Mouse (Mus musculus) mouse trophoblast stem cell (cell line): ENCODE data around the gene Gcnt4.
"Not testable (repeated sequence)": the region's sequence is repeated elsewhere in the genome, so short reads cannot be mapped to it uniquely, and the experiment has no call there.

ENCODE experiments used
- in situ Hi-C, 2 experiments: fragments of 300-500 bp; cut with MseI, MboI; formaldehyde crosslinking; loops; 2 replicates in 1 of 2; 3 replicates in 1 of 2; pipeline ENCODE4 v1.15.1; 2025

Gcnt4 gene

DNA sequence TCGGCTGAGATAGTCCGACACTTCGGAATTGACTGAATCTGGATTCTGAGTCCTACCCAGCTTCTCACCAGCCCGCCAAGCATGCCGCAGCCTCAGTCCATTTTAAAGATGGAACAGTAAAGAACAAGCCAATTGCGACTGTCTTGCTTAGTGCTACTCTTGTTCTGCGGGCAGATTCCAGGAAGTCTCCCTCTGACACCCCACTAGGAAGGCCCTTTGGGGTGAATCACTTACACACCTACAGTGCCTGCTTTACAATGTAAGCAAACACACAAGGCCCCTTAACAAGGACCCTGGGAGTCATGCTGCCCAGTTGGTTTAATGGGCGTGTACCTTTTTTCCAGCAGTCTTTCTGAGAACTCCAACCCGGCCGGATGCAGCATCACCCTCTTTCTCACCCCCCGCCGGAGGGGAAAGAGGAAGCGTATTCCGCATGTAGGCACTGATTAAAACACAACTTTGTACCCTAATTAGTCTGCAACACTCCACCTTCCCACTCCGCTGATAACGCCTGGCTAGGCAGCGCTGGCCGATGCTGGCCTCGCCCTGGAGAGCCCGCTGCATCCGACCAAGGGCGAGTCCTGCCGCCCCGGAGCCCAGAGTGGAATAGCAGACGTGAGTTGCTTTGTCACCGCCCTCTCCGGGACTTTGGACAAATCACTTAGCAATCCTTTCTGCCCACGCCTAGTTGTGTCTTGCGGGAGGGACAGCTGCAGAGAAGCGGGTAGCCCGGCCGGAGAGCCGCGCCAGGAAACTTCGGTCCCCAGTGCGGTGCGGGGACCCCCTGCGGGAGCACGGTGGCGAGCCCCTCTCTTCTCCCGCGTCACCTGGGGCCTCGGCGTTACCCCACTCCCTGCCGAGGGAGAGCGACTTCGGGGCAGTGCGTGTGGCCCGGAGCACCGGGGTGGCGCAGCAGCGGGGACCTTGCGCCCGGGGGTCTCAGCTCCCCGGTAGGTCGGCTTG, at the start of gene Gcnt4:
TSS of gene Gcnt4 (plus strand) at position 691 of the 963 bp plus-strand sequence.
- in situ Hi-C loops = no loop called here

DNA sequence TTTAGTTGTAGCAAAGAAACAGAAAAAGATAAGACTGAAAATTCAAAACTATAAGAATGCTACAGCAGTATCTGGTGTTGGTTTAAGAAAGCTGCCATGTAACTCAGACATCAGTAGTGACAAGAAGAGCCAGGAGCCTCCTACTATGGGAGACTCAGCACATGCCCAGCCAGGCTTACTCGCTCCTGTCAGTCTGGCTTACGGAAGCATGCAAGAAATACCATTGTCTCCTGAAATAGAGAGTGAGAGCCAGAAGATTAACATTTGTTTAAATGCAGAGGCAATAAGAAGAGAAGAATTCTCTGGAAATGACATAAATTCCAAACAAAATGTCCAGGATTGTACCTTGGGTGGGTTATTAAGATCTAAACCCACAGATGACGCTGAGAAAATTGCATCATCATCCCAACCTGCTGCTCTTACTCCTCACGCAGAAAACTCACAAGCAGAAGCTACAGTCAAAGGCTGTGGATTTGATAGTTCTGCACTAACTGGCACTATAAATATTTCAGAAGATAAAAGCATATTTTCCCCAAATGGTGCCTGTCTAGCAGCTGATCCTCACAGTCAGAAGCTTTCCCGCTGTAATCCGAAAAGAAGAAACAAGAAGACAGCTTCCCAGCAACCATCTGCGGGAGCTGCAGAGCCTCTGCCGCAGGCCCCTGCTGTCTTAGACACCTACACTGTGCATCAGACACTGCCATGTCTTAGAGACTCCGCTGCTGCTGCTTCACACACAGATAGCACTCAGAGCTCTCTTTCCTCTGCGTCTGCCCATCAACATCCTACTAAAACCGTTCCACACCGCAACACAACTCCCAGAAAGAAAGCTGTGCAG, 46.0 kb upstream of the Gcnt4 start:
- in situ Hi-C loops = no loop called here

DNA sequence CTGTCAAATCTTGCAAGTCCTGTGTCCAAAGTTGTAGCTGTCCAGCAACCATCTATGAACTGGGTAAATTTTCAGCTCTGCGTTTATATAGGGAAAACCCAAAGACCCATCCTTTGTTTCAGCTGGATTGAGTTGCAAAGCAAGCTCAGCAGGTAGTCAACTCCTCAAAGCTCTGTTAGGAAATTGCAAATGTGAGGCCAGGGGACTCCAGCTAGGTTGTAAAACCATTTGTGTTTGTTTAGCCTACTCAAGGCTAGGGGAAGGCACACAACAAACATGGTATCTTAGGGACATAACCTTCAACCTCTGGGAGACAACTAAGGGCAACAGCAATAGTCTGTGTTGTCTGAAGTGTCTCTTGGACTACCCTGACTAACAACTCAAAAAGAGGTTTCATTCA, 40.0 kb upstream of the Gcnt4 start:
- in situ Hi-C loops = no loop called here

DNA sequence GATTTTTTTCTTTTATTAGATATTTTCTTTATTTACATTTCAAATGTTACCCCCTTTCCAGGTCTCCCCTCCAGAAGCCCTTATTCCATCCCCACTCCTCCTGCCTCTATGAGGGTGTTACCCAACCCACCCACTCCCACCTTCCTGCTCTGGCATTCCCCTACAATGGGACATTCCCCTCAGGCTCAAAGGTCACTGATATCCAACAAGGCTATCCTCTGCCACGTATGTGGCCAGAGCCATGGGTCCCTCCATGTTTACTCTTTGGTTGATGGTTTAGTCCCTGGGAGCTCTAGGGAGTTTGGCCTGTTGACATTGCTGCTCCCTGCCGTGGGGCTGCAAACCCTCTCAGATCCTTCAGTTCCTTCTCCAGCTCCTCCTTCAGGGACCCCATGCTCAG, 34.5 kb upstream of the Gcnt4 start:
- in situ Hi-C loops = no loop called here

DNA sequence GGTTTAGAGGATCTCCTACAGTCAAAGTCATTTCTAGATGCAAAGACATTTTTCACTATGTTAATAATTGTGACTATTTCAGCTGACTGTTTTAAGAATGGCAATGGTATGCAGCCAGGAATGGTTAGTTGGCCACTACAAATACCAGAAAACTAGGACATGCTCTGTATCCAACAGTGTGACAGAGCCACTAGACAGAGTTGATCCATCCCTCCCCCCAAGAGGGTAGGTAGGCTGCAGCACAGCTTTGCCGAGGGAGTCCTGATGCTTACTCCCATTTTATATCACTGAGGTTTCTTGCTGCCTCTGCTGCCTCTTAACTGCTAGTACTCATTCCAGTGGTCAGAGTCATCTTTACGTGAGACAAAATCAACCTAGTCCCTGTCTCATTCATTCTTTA, 29.3 kb upstream of the Gcnt4 start:
- in situ Hi-C loops = no loop called here

DNA sequence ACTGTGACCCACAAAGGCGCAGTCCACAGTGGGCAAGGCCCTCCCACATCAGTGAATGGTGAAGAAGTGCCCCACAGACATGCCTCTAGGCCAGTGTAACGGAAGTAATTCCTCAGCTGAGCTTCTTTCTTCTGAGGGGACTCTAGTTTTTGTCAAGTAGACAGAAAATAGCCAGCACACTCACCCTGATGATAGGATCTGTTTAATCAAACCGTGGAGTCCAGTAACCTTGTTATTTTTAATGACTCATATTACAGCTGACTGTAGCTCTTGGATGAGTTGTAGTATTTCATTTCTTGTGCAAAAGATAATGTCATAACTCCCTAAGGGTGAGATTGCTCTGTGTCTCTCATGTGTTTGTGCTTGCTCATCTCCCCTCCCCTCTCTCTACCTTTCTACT, 17.8 kb upstream of the Gcnt4 start:
- in situ Hi-C loops = no loop called here

DNA sequence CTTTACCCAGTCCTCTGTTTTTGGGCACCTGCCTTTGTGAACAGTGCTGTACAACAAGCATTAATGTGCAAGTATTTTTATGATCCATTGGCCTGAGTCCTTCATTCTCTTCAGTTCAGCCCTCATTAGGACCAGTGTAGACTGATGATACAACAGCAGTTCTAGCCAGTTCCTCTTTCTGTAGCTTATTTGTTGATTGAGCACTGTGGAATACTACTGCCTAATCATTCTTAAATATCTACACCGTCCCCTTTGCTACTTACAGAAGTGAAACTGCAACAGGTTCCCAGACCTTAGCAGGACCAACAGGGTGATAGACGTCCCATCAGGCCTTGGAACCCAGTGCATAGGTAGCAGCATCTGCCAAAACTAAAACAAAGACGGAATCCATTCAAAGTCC, 13.3 kb upstream of the Gcnt4 start:
- in situ Hi-C loops = no loop called here

DNA sequence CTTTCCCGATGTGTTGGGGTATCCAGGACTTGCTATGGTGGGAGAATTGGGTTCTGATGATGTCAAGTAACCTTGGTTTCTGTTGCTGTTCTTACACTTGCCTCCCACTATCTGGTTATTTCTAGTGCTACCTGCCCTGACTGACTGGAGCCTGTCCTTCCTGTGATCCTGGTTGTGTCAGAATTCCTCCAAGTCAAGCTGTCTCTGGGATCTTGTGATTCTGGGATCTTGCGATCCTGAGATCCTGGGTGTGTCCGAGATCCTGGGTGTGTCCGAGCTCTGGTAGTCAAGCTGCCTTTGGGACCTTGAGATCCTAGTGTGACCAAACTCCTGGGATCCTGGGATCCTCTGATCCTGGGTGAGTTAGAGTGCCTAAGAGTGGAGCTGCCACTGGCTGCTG, 1.4 kb upstream of the Gcnt4 start:
- in situ Hi-C loops = not testable (repeated sequence)

DNA sequence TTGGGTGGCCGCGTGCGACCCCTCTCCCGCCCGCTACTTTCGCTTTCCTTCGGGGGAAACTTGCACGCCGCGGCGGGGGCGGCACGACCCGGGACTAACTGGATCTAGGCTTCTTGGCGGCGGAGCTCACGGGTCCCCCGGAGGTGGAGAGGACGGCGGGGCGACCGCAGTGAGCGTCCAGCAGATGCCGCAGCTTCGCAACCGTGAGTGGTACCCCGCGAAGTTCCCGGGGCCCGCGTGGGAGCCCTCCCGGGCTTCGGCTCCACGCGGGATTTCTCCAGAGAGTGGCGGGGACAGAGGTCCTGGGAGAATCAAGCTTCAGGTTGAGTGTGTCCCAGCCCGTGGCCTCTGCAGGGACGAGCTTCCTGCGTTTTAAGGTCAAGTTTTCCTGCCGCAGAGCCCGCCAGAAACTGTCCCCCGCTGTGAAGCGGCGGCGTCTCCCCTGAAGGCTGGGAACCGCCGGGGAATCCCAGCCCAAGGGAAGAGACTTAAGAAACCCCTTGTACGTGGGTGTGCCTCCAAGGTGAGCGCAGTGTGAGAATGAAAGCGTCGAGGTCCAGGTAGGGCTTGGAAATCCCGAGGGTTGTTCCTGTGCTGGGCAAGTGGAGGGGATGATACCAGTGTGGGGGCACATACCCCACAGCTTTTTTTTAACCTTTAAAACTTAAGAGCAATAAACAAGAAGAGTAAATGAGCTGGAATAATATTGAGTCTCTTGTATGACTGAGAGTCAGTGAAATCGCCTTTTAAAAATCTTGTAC, 676 bp downstream of the Gcnt4 start:
- in situ Hi-C loops = no loop called here

DNA sequence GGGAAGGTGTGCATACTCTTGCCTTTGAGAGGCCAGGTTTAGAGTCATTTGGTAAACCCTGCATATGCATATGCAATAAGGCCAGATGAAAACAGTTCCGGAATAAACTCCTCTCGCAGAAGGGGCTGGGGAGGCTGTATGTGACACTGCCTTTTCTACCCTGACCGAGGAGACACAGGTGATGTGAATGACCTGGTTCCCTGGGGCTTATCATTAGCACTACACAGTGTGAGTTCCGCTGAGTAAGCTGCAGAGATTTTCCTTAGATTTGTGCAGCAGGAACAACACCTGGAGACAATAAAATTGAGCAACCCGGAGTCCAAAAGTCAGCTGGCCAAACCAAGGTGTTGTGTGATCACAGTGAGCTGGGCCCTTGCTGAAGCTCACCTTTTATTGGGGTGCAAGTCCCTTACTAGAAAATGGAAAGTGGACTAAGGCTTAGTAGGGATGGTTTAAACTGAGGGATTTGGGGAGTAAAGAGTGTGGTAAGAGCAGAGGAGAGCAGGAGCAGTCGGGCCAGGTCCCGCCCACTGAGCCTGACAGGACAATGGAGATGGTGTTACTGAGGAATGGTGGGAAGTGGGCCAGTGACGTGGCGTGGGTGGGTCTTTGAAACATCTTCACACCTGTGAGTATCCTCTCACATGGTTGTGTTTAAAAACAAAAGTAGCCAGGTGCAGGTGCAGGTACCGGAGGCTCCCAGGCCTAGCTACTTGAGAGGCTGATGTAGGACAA, 1.7 kb downstream of the Gcnt4 start:
- in situ Hi-C loops = no loop called here

DNA sequence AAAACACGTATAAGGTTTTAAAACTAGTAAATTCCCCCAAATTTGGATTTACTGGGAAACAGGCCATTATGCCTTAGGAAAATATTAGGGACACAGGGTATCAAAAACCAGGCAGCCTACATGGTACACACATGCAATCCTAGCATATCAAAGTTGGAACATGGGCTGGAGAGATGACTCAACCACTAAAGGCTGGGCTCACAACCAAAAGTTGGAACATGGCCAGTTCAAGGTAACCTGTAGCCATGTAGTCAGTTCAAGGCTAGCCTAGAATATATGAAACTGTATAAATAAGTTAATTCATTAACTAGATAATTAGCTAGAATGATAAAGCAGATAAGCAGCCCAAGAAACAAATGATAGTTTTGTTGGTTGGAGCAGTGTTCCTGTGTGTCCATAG, 3.3 kb downstream of the Gcnt4 start:
- in situ Hi-C loops = no loop called here

DNA sequence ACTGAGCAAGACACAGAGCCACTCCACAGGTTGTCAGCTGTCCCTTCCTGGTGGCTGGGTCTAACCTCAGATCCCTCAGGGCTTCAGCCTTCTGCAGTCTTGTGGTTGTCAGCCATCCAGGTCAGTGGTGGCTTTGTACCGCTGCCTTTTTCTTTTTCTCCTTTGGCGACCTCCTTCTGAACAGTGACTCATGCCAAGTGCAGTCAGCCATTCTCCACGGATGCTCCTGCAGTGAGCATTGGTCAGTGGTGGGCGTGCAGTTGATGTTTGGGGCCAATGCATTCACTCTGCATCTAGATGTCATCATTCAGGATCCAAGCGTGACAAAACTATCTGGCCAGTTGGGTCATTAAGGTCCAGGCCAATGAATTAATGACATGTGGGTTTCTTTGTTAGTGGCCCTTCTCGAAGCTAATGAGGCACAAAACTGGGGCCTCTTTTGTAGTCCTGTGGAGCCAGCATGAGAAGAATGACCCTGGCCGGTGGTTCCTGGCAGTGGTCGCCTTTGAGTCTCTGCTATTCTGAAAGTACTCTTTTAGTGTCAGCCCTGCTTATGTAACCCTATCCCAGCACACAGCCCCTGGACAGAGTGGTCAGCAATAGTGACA, 4.0 kb downstream of the Gcnt4 start:
- in situ Hi-C loops = no loop called here

DNA sequence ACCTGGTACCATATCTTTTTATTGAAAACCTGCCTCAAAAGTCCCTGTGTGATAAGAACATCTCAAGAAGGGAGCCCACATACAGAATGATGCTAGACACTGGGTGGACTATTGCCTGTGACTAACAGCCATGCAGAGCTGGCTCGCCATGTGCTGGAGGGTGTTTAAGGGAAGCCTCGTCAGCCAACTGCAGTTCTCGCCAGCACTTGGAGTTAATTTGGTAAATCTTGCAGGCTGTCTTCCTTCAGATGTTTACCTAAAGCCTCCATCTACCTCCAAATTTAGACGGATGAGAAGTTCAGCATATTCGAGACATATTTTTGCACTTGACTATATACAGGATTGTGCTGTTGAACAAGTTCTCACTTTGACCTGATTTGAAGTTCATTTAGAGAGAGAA, 8.3 kb downstream of the Gcnt4 start:
- in situ Hi-C loops = no loop called here

DNA sequence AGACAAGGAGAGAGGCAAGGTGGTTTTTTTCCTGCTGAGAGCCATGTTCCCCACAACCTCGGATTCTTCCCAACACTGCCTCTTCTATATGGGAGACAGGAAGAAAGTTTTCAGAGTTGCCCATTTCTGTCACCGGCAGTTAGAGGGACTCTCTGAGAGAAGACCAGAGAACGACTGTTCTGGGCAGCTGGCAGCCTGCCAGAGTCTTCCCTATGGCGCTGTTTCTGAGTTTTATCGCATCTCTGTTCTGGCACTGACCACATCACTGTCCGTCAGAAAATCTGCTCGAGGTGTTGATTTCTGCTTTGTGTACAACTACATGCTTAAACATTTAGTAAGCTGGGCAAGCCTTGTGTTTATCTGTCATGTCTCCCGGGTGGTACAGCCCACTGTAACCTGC, 8.9 kb downstream of the Gcnt4 start:
- in situ Hi-C loops = no loop called here

DNA sequence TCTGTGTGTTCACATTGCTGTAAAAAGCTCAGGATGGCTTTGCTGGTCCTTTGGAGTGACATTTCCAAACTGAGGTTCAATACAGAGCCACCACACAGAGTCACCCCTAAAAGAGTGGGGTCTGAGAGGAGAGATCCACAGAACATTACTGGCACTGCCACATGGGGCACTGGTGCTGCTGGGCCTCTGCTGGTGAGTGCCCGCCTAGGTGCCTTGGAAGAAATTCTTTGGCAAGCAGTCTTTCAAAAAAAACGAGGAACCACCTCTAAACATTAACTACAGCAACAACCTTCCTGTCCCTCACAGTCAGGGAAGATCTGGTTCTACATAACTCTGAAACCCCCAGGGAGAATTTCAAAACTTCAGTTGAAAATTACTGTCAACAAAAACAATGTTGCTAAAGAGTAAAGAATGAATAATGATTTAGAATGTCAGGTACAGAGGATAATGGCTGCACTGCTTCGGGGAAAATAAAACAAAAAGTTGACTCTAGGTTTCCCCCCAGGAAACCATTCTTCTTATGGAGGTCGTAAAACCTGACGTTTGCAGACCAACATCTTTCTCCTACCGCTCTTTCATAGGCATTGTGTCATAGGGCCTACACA, 11.8 kb downstream of the Gcnt4 start:
- in situ Hi-C loops = no loop called here

DNA sequence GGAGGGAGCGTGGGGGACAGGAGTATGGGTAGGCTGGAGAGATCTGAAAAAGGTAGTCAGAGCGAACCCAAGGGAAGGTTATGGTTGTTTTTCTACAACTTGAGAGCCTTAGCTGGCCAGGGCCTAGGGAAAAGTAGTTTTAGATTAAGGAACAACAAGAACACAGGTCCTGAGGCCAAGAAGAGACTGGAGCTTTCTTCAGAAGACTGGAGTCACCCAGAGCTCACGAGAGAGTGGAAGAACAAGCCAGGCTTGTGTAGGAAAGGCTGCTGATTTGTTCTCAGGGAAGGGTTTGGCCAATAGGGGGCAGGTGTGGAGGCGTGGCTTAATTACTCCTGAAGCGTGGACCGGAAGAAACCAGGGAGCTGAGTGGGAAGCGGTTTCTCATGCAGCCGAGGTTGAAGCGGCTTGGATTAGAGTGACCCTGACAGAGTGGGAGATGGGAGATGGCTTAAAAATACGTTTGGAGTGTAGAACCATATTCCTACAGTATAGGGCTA, 12.6 kb downstream of the Gcnt4 start:
- in situ Hi-C loops = no loop called here

DNA sequence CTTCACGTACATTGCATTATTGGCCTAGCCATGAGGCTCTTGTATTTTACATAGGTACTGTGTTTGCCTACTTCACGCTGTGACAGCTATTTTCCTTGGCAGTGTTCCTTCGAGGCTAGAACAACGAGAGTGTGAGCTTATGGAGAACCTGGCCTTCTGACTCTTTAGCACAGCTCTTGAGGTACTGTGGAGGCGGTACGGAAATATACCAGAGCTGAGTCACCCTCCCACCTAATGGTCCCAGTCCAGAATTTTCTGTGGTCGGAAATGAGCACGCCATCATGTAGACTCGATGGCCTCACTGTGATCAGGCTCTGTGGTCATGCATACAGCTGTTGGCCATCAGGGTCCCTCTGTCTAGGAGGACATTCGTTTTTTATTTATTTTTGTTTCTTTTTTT, 15.2 kb downstream of the Gcnt4 start:
- in situ Hi-C loops = no loop called here

DNA sequence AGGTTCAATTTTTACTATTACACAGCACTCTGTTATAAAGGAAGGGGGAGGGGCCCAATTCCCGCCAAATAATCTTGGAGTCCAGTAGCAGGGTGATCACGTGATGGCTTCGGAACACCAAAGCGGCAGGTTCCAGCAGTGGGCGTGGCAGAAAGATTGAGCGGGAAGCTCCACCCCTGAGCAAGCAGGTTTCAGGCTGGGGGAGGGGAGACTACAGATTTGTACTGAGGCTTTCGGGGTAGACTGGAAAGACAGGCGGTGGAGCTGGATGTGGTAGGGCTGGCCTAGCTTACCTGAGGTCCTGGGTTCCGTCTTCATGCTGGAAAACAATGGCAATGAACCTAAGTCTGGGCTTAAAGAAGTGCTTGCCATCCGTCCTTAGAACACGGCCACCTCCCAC, 17.0 kb downstream of the Gcnt4 start:
- in situ Hi-C loops = not testable (repeated sequence)

DNA sequence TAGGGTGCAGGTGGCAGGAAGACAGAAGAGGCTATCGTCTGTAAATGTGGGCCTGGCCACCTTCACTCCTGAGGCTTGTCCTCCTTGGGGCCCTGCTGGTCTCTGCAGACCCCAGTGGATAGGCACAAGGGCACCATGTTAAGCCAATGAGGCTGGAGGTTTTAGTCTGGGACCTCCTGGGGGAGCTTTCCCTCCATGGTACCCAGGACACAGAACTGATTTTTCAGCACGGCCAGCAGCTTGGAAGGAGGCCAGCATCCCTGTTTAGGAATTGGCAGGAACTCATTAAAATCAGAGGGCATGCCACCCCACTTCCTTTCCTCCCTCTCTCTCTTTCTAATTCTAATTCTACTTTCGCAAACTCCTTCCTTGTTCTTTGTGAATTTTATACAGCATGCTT, 19.1 kb downstream of the Gcnt4 start:
- in situ Hi-C loops = no loop called here

DNA sequence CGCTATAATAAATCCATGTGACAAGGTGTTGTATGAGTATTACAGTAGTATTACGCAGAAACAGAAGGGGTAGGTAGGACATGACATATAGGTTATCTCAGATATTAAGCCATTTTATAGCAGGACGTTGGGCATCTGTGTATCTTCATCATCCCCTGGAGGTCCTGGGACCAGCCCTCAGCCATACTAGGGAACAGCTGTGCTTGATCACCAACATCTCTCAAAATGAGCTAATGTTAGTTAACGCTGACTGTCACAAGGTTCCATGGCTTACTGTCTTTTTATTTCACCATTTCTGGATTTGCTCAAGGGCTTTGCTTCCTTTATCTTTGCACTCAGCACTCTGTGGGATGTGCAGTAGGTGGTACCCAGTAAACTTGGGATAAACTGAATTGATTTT, 21.3 kb downstream of the Gcnt4 start:
- in situ Hi-C loops = no loop called here
